Mouse (Mus musculus): ENCODE results near the gene A830018L16Rik. TPM values are rescaled to one million over a fixed set of nuclear protein-coding genes. Genes with fewer than 3 reads are reported as not detected.
A peak's percentile ranks its signal among the peaks of the same experiment; 100 is the strongest.

A830018L16Rik gene
- polyA plus RNA-seq, 1 experiment: 0.16 TPM

GRCm38 (mm10) chr1:11565309-11565708, 151.4 kb downstream of the A830018L16Rik start:
- no peaks in the 10 kb centered on the region for H3K27me3 ChIP-seq (ENCODE audit: control insufficient read depth, insufficient read depth, low read length)
- no peak overlapping the region for H3K4me3 ChIP-seq (ENCODE audit: control insufficient read depth, low read depth, low read length)
- no peaks in the 10 kb centered on the region for H3K36me3 ChIP-seq (ENCODE audit: control insufficient read depth, insufficient read depth, low read length)
- H3K4me1 ChIP-seq (ENCODE audit: control insufficient read depth, insufficient read depth, low read length): no peaks in the 10 kb centered on the region; the same call in 1 of the 2 replicates
- no peak overlapping the region for H3K27ac ChIP-seq (ENCODE audit: control insufficient read depth, insufficient read depth, low read depth, low read length)
- no peak for TF ChIP-seq POLR2A (IDR thresholded peaks at IDR 0.05; ENCODE audit: control insufficient read depth, low read depth, low read length)
- peak; percentile 12; the same call in 1 of the 2 replicates for TF ChIP-seq CTCF (IDR thresholded peaks at IDR 0.05; ENCODE audit: control insufficient read depth, insufficient read depth, insufficient replicate concordance, low read depth, low read length)

GRCm38 (mm10) chr1:11566730-11567129, 152.8 kb downstream of the A830018L16Rik start:
- Histone ChIP-seq H3K4me1 (ENCODE audit: control insufficient read depth, insufficient read depth, low read length) (no peaks in the 10 kb centered on the region; the same call in 1 of the 2 replicates), H3K27me3 (ENCODE audit: control insufficient read depth, insufficient read depth, low read length) (no peaks in the 10 kb centered on the region), H3K27ac (ENCODE audit: control insufficient read depth, insufficient read depth, low read depth, low read length) (no peak overlapping the region), H3K36me3 (ENCODE audit: control insufficient read depth, insufficient read depth, low read length) (no peaks in the 10 kb centered on the region), H3K4me3 (ENCODE audit: control insufficient read depth, low read depth, low read length) (no peak overlapping the region)
- TF ChIP-seq CTCF (IDR thresholded peaks at IDR 0.05; ENCODE audit: control insufficient read depth, insufficient read depth, insufficient replicate concordance, low read depth, low read length) (no peak), POLR2A (IDR thresholded peaks at IDR 0.05; ENCODE audit: control insufficient read depth, low read depth, low read length) (no peak)

- Histone ChIP-seq H3K27ac (ENCODE audit: control insufficient read depth, insufficient read depth, low read depth, low read length) (no peak overlapping the region), H3K27me3 (ENCODE audit: control insufficient read depth, insufficient read depth, low read length) (no peaks in the 10 kb centered on the region), H3K4me1 (ENCODE audit: control insufficient read depth, insufficient read depth, low read length) (no peaks in the 10 kb centered on the region; the same call in 1 of the 2 replicates), H3K36me3 (ENCODE audit: control insufficient read depth, insufficient read depth, low read length) (no peaks in the 10 kb centered on the region), H3K4me3 (ENCODE audit: control insufficient read depth, low read depth, low read length) (no peak overlapping the region)
- TF ChIP-seq CTCF (IDR thresholded peaks at IDR 0.05; ENCODE audit: control insufficient read depth, insufficient read depth, insufficient replicate concordance, low read depth, low read length): no peak
- TF ChIP-seq POLR2A (IDR thresholded peaks at IDR 0.05; ENCODE audit: control insufficient read depth, low read depth, low read length): no peak
Measured at GRCm38 (mm10) chr1:11567300-11567885, 153.5 kb downstream of the A830018L16Rik start.

- H3K27ac ChIP-seq (ENCODE audit: control insufficient read depth, insufficient read depth, low read depth, low read length): no peak overlapping the region
Measured at GRCm38 (mm10) chr1:11570274-11570673, 156.4 kb downstream of the A830018L16Rik start.

GRCm38 (mm10) chr1:11573462-11573861, 159.6 kb downstream of the A830018L16Rik start:
- no peaks in the 10 kb centered on the region for H3K27me3 ChIP-seq (ENCODE audit: control insufficient read depth, insufficient read depth, low read length)
- TF ChIP-seq POLR2A (IDR thresholded peaks at IDR 0.05; ENCODE audit: control insufficient read depth, low read depth, low read length) (no peak), CTCF (IDR thresholded peaks at IDR 0.05; ENCODE audit: control insufficient read depth, insufficient read depth, insufficient replicate concordance, low read depth, low read length) (no peak)
- H3K27ac ChIP-seq (ENCODE audit: control insufficient read depth, insufficient read depth, low read depth, low read length): no peak overlapping the region
- no peak overlapping the region for H3K4me3 ChIP-seq (ENCODE audit: control insufficient read depth, low read depth, low read length)
- H3K36me3 ChIP-seq (ENCODE audit: control insufficient read depth, insufficient read depth, low read length): no peaks in the 10 kb centered on the region
- H3K4me1 ChIP-seq (ENCODE audit: control insufficient read depth, insufficient read depth, low read length): no peaks in the 10 kb centered on the region

More at GRCm38 (mm10) chr1:11570274-11570673, 156.4 kb downstream of the A830018L16Rik start:
- no peaks in the 10 kb centered on the region for H3K36me3 ChIP-seq (ENCODE audit: control insufficient read depth, insufficient read depth, low read length)
- no peak overlapping the region for H3K4me3 ChIP-seq (ENCODE audit: control insufficient read depth, low read depth, low read length)
- TF ChIP-seq POLR2A (IDR thresholded peaks at IDR 0.05; ENCODE audit: control insufficient read depth, low read depth, low read length) (no peak), CTCF (IDR thresholded peaks at IDR 0.05; ENCODE audit: control insufficient read depth, insufficient read depth, insufficient replicate concordance, low read depth, low read length) (no peak)
- H3K27me3 ChIP-seq (ENCODE audit: control insufficient read depth, insufficient read depth, low read length): no peaks in the 10 kb centered on the region
- H3K4me1 ChIP-seq (ENCODE audit: control insufficient read depth, insufficient read depth, low read length): no peaks in the 10 kb centered on the region

GRCm38 (mm10) chr1:11580026-11580425, 166.1 kb downstream of the A830018L16Rik start:
- TF ChIP-seq CTCF (IDR thresholded peaks at IDR 0.05; ENCODE audit: control insufficient read depth, insufficient read depth, insufficient replicate concordance, low read depth, low read length) (no peak), POLR2A (IDR thresholded peaks at IDR 0.05; ENCODE audit: control insufficient read depth, low read depth, low read length) (no peak)
- H3K4me1 ChIP-seq (ENCODE audit: control insufficient read depth, insufficient read depth, low read length): no peaks in the 10 kb centered on the region
- H3K27ac ChIP-seq (ENCODE audit: control insufficient read depth, insufficient read depth, low read depth, low read length): no peak overlapping the region
- H3K27me3 ChIP-seq (ENCODE audit: control insufficient read depth, insufficient read depth, low read length): no peaks in the 10 kb centered on the region
- no peaks in the 10 kb centered on the region for H3K36me3 ChIP-seq (ENCODE audit: control insufficient read depth, insufficient read depth, low read length)
- no peak overlapping the region for H3K4me3 ChIP-seq (ENCODE audit: control insufficient read depth, low read depth, low read length)

GRCm38 (mm10) chr1:11588305-11588704, 174.4 kb downstream of the A830018L16Rik start:
- Histone ChIP-seq H3K4me3 (ENCODE audit: control insufficient read depth, low read depth, low read length) (no peak overlapping the region), H3K36me3 (ENCODE audit: control insufficient read depth, insufficient read depth, low read length) (no peaks in the 10 kb centered on the region), H3K27ac (ENCODE audit: control insufficient read depth, insufficient read depth, low read depth, low read length) (no peak overlapping the region), H3K4me1 (ENCODE audit: control insufficient read depth, insufficient read depth, low read length) (no peaks in the 10 kb centered on the region), H3K27me3 (ENCODE audit: control insufficient read depth, insufficient read depth, low read length) (no peaks in the 10 kb centered on the region)
- no peak for TF ChIP-seq POLR2A (IDR thresholded peaks at IDR 0.05; ENCODE audit: control insufficient read depth, low read depth, low read length)
- no peak for TF ChIP-seq CTCF (IDR thresholded peaks at IDR 0.05; ENCODE audit: control insufficient read depth, insufficient read depth, insufficient replicate concordance, low read depth, low read length)

Measured in testis, adult 2 months (tissue).